Mouse (Mus musculus) spleen, adult 2 months (tissue): ENCODE measurements around the gene Smarcad1.

Experiments
- CTCF ChIP-seq: fragments of 200-500 bp; IDR thresholded peaks from 2 replicates; pipeline ENCODE4 v1.5.1; 2011; ENCODE audit warnings: mild to moderate bottlenecking, inconsistent platforms; ENCODE audit not compliant: insufficient read depth, insufficient read length, insufficient replicate concordance; ENCODE audit errors: extremely low read depth
- POLR2A ChIP-seq: fragments of 200-500 bp; IDR thresholded peaks from 2 replicates; pipeline ENCODE4 v1.6.1; 2011; ENCODE audit warnings: low read depth, low read length, inconsistent platforms

GRCm38 (mm10) chr6:65024668-65025067 lies 17.7 kb upstream of the Smarcad1 start:
- TF ChIP-seq CTCF (no peak), POLR2A (no peak)
